Mouse (Mus musculus) embryo, embryonic 10.5 days (tissue): ENCODE measurements around the gene Olfr972.
"Not testable (repeated sequence)": the region's sequence is repeated elsewhere in the genome, so short reads cannot be mapped to it uniquely, and the experiment has no call there.

Experiments used
- DNase-seq: peaks from one replicate; pipeline ENCODE4 v3.0.0-alpha.2; 2015; ENCODE audit warnings: low spot score

Olfr972 gene

DNA sequence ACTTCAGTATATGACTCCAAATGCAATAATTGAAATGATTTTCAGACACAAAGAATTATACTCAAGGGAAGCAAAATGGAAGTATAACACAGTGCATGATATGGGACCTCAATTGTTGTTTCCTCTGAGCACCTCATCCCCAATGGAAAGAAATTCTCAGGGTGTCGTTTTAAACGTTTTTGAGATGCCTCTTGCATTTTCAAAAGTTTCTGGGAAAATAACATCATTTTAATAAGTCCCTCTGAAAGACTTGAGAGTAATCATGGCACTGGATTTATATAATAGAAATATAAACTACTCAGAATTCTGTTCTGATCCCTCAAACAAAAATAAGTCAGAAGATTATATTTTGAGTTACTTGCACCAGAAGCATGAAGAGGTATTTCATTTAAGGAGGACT is at the start of gene Olfr972:
TSS of gene Olfr972 (plus strand) at position 301 of the 400 bp plus-strand sequence.
- DNase-seq = no peak

DNA sequence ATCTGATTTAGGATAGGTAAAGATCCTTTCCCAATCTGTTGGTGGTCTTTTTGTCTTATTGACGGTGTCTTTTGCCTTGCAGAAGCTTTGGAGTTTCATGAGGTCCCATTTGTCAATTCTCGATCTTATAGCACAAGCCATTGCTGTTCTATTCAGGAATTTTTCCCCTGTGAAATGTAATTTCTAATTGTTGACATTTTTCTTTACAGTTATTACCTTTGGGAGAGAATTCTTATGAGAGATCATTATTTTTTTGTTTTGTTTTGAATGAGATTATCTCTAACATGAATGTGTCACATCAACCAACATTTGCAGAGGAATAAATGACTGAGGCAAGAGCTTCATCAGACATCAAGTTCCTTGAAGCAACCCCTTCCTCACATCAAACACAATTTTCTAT is 29.6 kb upstream of the Olfr972 start, which contains the start of gene Olfr971:
TSS of gene Olfr971 (plus strand) at position 301 of the 400 bp plus-strand sequence.
- not testable (repeated sequence) for DNase-seq

DNA sequence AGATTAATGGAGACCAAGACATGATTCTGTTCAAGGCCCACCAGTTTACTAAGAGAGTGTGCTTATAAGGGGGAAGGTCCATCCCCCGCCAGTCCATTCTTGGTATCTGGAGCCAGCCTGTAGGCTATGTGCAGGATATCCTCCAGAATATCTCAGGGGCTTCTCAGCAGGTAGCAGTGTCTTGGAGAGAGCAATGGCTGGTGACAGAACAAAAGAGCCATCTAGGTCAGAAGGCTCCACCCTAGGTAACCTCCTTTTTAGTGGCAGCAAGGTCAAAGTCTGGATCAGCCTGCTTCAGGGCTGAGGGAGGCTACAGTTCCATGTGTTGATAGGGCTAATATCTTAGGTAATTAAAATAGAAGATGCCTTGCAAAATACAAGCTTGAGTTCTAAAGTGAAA is 5.8 kb downstream of the Olfr972 start:
- not testable (repeated sequence) for DNase-seq

DNA sequence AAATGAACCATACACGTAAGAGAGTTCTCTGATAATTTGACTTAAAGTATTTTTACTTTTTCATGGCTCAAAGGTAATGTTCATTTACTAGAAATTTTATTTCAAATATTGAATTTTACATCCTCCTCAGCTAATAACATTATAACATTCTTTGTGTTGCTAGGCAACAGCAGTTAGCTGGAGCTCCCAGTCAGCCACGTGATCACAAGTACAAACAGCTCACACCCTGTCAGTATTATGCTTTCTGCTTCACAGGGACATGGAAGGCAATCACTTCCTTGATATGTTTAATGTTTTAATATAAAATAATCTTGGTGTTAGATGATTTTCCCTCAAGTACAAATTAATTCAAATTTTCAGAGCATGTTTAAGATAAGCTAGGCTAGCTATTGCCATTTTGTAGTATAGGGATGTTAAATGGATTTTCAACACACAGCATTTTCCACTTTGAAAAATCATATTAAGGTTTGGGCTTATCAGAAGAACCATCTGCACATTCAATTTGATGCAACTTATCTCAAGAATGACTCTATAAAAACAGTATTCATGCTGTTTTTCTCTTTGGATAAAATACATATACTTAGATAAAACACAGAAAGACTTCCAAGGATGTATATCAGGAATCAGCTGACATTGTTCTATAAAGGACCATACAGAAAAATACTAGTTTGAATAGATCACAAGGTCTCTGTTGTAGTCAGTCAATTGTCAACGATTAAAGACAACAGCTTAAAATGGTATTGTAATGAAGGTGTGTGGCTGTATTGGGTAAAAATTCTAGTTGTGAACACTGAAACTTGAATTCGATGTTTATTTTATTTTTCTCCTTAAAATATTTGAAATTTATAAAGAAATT is 11.5 kb downstream of the Olfr972 start:
- not testable (repeated sequence) for DNase-seq

DNA sequence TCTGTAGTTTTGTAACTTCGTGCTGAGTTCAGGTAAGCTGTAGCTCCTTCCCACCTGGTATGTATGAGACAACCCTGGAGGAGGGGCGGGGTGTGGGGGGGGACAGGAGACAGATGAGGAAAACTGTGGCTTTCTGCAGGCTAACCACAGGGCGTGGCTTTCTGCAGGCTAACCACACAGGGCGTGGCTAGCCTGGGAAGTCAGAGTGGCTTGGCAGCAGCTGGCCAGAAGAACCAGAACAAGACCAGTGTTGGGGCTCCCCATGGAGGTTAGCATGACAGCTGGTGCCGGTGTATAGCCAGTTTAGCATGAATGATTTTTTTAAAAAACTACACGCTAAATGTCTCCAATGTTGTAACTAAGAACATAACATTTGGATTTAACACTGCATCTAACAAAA is 38.9 kb downstream of the Olfr972 start:
- no peak for DNase-seq

DNA sequence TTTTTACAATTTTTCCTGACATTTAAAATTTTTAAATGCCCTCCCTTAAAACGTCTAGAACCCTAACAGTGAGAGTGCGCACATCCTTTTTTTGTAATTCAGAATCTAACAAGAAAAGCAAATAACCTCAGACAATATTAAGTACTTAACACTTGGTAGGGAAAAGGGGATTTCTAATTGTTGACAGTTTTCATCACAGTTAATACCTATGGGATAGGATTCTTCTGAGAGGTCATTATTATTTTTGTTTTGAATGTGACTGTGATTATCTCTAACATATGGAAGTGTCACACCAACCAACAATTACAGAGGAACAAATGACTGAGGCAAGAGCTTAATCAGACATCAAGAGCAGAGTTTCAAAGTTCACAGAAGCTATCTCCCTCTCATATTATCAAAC is 40.8 kb downstream of the Olfr972 start, which contains the start of gene Olfr229:
TSS of gene Olfr229 (plus strand) at position 301 of the 400 bp plus-strand sequence.
- DNase-seq = no peak

DNA sequence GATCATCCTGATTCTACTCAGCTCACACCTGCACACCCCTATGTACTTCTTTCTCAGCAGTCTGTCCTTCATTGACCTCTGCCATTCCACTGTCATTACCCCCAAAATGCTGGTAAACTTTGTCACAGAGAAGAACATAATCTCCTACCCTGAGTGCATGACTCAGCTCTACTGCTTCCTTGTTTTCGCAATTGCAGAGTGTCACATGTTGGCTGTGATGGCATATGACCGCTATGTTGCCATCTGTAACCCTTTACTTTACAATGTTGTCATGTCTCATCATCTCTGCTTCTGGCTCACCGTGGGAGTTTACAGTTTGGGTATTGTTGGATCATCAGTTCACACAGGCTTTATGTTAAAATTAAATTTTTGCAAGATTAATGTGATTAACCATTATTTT is 43.7 kb downstream of the Olfr972 start:
- no peak for DNase-seq
